Comparison of ENCODE assay signal across 8 mouse cellular contexts in genomic region chr10:94198482-94199405, GRCm38 (mm10). TPM values are rescaled to one million over a fixed set of nuclear protein-coding genes. Genes with fewer than 3 reads are reported as not detected.
DNase-seq lines count a peak whose midpoint lies in the region; ATAC-seq lines count a peak whose summit lies in the region.

Gene Ndufa12 (plus strand): TSS chr10:94198720.

- peak within 1 kb of the TSS; percentile 80 for H3K4me3 ChIP-seq in hindbrain, embryonic 15.5 days

- peak within 1 kb of the TSS; percentile 88 for H3K4me2 ChIP-seq in hindbrain, embryonic 15.5 days

- peak within 1 kb of the TSS; percentile 89 for H3K9ac ChIP-seq in hindbrain, embryonic 15.5 days

- under 1% methylated on average over 46 of the region's 46 CpGs for whole genome bisulfite sequencing in hindbrain, embryonic 15.5 days

- H3K27ac ChIP-seq in hindbrain, embryonic 15.5 days (replicated peaks): peak within 1 kb of the TSS; percentile 90

- H3K27me3 ChIP-seq in hindbrain, embryonic 15.5 days: no peaks in the 10 kb centered on the region

- peak; percentile 95 for DNase-seq in T-cell, adult 2 months (ENCODE audit: low spot score)
- DNase-seq in cerebellum, postnatal 36 days: peak; percentile 95 to 97
- peak; percentile 96 to 97 for DNase-seq in frontal cortex, postnatal 36 days (ENCODE audit: low spot score in 2 of 2)
- peak; percentile 90 for DNase-seq in left cerebral cortex, adult 11 months (ENCODE audit: low spot score)
- peak; percentile 95 to 97 for DNase-seq in lung, postnatal 4 days
- peak; percentile 89 for DNase-seq in retina, postnatal 7 days (ENCODE audit: low read depth, low spot score)
- DNase-seq in urinary bladder, adult 2 months (ENCODE audit: low spot score): peak; percentile 92

- H3K9me3 ChIP-seq in hindbrain, embryonic 15.5 days: no peaks in the 10 kb centered on the region

- peak; percentile 97 for ATAC-seq in hindbrain, embryonic 15.5 days (ENCODE audit: low FRiP score, low read depth)

- peaks cover 26% of the 10 kb centered on the region for H3K4me1 ChIP-seq in hindbrain, embryonic 15.5 days (replicated peaks)

- peaks cover 17% of the 10 kb centered on the region for H3K36me3 ChIP-seq in hindbrain, embryonic 15.5 days

RNA-seq across cellular contexts. Expression of gene Ndufa12, which starts in this region (rescaled TPM):
- polyA plus RNA-seq in hindbrain, embryonic 15.5 days (2015; fragmentation: Nextera tagmentation; extraction: Ambion mirVana): 361 and 385 TPM in 2 replicates
- polyA plus RNA-seq in urinary bladder, adult 2 months (2012; rRNA removed): 141 and 177 TPM in 2 replicates

Comparison
In these comparisons a context has a peak if more than half of its experiments do, and no peak if none do; other contexts are left out.
1. Peak in every context shown above with its lines: DNase-seq, ATAC-seq, H3K4me3 ChIP-seq and H3K27ac ChIP-seq.